Comparison of ENCODE assay signal across 8 mouse cellular contexts in genomic region chr11:81115666-81116065, GRCm38 (mm10).
DNase-seq lines count a peak whose midpoint lies in the region; ATAC-seq and TF ChIP-seq lines count a peak whose summit lies in the region.

No protein-coding gene starts in this region.

- peak; percentile 67 for DNase-seq in gastrocnemius, postnatal 10 days
- no peak for DNase-seq in gastrocnemius, postnatal 25 days
- DNase-seq in urinary bladder, postnatal 10 days (ENCODE audit: low spot score), result peak; percentile 30
- DNase-seq in urinary bladder, adult 2 months (ENCODE audit: low spot score), result no peak
- peak; percentile 90 for DNase-seq in kidney, postnatal 0 days (ENCODE audit: low spot score)
- peak; percentile 43 for DNase-seq in ovary, postnatal 36 days (ENCODE audit: low spot score)
- DNase-seq in spleen, postnatal 36 days (ENCODE audit: low spot score in 2 of 2), result no peak
- no peak for DNase-seq in cerebellum, adult 18-20 months

- no peak overlapping the region for H3K27ac ChIP-seq in kidney, postnatal 0 days

- H3K4me3 ChIP-seq in kidney, postnatal 0 days (replicated peaks; ENCODE audit: low read depth, low read length), result no peak overlapping the region

- H3K36me3 ChIP-seq in kidney, postnatal 0 days (ENCODE audit: insufficient read depth, low read length), result no peaks in the 10 kb centered on the region

- H3K9ac ChIP-seq in kidney, postnatal 0 days (ENCODE audit: low read depth, low read length), result no peak overlapping the region

- no peaks in the 10 kb centered on the region; the same call in 1 of the 2 replicates for H3K4me1 ChIP-seq in kidney, postnatal 0 days (replicated peaks; ENCODE audit: insufficient read depth, low read length)

- 35% methylated on average over 9 of the region's 9 CpGs for WGBS in kidney, postnatal 0 days

- no peak for ATAC-seq in kidney, postnatal 0 days (replicated peaks; ENCODE audit: low FRiP score, low read depth)

- no peak overlapping the region for H3K4me2 ChIP-seq in kidney, postnatal 0 days (ENCODE audit: low read length)

- H3K27me3 ChIP-seq in kidney, postnatal 0 days (ENCODE audit: insufficient read depth, low read length), result no peaks in the 10 kb centered on the region

- H3K9me3 ChIP-seq in kidney, postnatal 0 days (replicated peaks; ENCODE audit: low read length), result no peaks in the 10 kb centered on the region

- TF ChIP-seq CTCF in kidney, postnatal 0 days (IDR thresholded peaks at IDR 0.05; ENCODE audit: low read depth), result no peak; the same call in 1 of the 2 replicates

Comparison
In these comparisons a context has a peak if more than half of its experiments do, and no peak if none do; other contexts are left out.
1. DNase-seq: peak in gastrocnemius, postnatal 10 days (single experiment), urinary bladder, postnatal 10 days (single experiment), kidney, postnatal 0 days (single experiment) and ovary, postnatal 36 days (single experiment); none in gastrocnemius, postnatal 25 days (single experiment), urinary bladder, adult 2 months (single experiment), spleen, postnatal 36 days (0 of 2) and cerebellum, adult 18-20 months (0 of 2).